Mouse (Mus musculus) stomach, embryonic 14.5 days (tissue): ENCODE measurements around the gene Cyp2j6. TPM values are rescaled to one million over a fixed set of nuclear protein-coding genes. Genes with fewer than 3 reads are reported as not detected.

ENCODE experiments used
- ATAC-seq: fragments of 200-750 bp; cut with Nextera tagmentation; 2 replicates; pipeline ENCODE4 v1.8.0; 2017; ENCODE audit warnings: low read depth, moderate TSS enrichment; ENCODE audit not compliant: insufficient number of reproducible peaks, insufficient read depth, low FRiP score
- H3K27ac ChIP-seq: fragments of 300-500 bp; sonication (generic); 2 replicates; pipeline ENCODE4 v1.5.1; 2014; ENCODE audit warnings: mild to moderate bottlenecking, low read length, moderate library complexity, mixed read lengths
- H3K27me3 ChIP-seq: fragments of 300-500 bp; sonication (generic); 2 replicates; pipeline ENCODE4 v1.6.1; 2014; ENCODE audit warnings: low read length, control low read depth, mixed read lengths; ENCODE audit not compliant: control insufficient read depth, insufficient read depth
- H3K36me3 ChIP-seq: fragments of 300-500 bp; sonication (generic); 2 replicates; pipeline ENCODE4 v1.6.1; 2014; ENCODE audit warnings: mild to moderate bottlenecking, control low read depth, low read length, moderate library complexity, mixed read lengths; ENCODE audit not compliant: control insufficient read depth, insufficient read depth
- H3K4me1 ChIP-seq: fragments of 300-500 bp; sonication (generic); 2 replicates; pipeline ENCODE4 v1.6.1; 2014; ENCODE audit warnings: low read length, control low read depth, mixed read lengths; ENCODE audit not compliant: control insufficient read depth, insufficient read depth
- H3K4me2 ChIP-seq: fragments of 300-500 bp; sonication (generic); replicated peaks from 2 replicates; pipeline ENCODE4 v1.6.1; 2014; ENCODE audit warnings: low read depth, low read length, control low read depth
- H3K4me3 ChIP-seq: fragments of 300-500 bp; sonication (generic); 2 replicates; pipeline ENCODE4 v1.5.1; 2014; ENCODE audit warnings: low read depth, low read length, control low read depth
- H3K9ac ChIP-seq: fragments of 300-500 bp; sonication (generic); replicated peaks from 2 replicates; pipeline ENCODE4 v1.6.1; 2014; ENCODE audit warnings: low read depth, mild to moderate bottlenecking, control low read depth, low read length, moderate library complexity, mixed read lengths
- H3K9me3 ChIP-seq: fragments of 300-500 bp; sonication (generic); 2 replicates; pipeline ENCODE4 v1.6.1; 2016; ENCODE audit warnings: low read depth, low read length, control low read depth; ENCODE audit not compliant: control insufficient read depth
- WGBS: fragments of 180-500 bp; shearing (Covaris S2); extraction: QIAGEN DNeasy Blood & Tissue Kit; methylation state at CpG from one replicate; pipeline ENCODE4 v1.1.7; 2014; 5-methylcytosine and 5-hydroxymethylcytosine counted together
- polyA plus RNA-seq: library from polyadenylated mRNA; unstranded; fragments of >200 nt; fragmentation: Nextera tagmentation; extraction: Ambion mirVana; gene quantifications from 2 replicates; pipeline ENCODE4 v1.2.1, GENCODE M21; 2014

Gene Cyp2j6
- polyA plus RNA-seq, 1 experiment from 2014 or later: 11.8 TPM

DNA sequence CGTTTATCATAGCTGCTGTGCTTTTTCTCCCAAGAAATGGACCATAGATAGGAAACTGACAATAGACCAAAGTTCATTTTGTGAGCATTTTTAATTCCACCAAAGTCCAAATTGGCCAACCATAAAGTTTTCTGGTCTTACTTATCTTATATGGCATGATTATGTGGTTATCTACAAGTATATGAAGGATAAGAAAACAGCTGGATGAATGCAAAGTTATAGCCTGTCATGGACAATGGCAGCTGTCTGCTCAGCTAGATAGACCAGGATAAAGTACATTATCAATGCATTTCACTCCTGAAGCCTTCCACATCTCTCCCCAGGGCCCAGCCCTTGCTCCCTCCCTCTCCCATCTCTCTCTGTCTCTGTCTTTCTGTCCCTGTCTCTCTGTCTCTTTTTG lies 7.0 kb upstream of the Cyp2j6 start:
- Histone ChIP-seq H3K9ac (no peak overlapping the region), H3K27ac (no peak overlapping the region), H3K27me3 (no peaks in the 10 kb centered on the region), H3K36me3 (no peaks in the 10 kb centered on the region), H3K4me3 (no peak overlapping the region), H3K9me3 (no peaks in the 10 kb centered on the region), H3K4me1 (no peaks in the 10 kb centered on the region), H3K4me2 (no peak overlapping the region)
- WGBS: 84% methylated on average over 1 of the region's 1 CpGs
- ATAC-seq: no peak

DNA sequence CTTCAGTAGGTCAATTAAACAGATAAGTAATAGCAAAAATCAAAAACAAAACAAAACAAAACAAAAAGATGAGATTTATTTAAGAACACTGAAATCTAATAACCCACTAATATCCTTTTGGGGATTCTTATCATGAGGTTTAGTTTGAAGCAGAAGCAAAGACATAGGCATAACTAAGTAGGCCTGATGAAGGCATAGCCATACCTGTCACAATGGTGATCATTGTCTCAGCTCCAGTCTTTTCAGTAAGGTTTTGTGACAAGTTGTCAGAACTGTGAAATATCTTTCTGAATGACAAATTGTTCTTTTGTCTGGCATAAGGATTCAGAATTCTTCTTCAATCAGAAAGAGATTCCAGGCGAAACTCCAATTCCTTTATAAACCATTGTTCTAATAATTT lies 6.3 kb upstream of the Cyp2j6 start:
- Histone ChIP-seq H3K27me3 (no peaks in the 10 kb centered on the region), H3K36me3 (no peaks in the 10 kb centered on the region), H3K9ac (no peak overlapping the region), H3K9me3 (no peaks in the 10 kb centered on the region), H3K27ac (no peak overlapping the region), H3K4me2 (no peak overlapping the region), H3K4me3 (no peak overlapping the region), H3K4me1 (no peaks in the 10 kb centered on the region)
- ATAC-seq: no peak
- WGBS: 85% methylated on average over 1 of the region's 1 CpGs

- no peak for ATAC-seq
- Histone ChIP-seq H3K27ac (no peak overlapping the region), H3K27me3 (no peaks in the 10 kb centered on the region), H3K4me3 (0 out of 2 replicates have a peak overlapping the region, but pooled peaks have one; percentile 6), H3K9me3 (no peaks in the 10 kb centered on the region), H3K36me3 (no peaks in the 10 kb centered on the region), H3K4me2 (peak overlapping the region; percentile 58; the same call in 1 of the 2 replicates), H3K9ac (no peak overlapping the region), H3K4me1 (no peaks in the 10 kb centered on the region; the same call in 1 of the 2 replicates)
- 78% methylated on average over 3 of the region's 3 CpGs for WGBS
Measured at GRCm38 (mm10) chr4:96551619-96552018, 1.8 kb downstream of the Cyp2j6 start.

DNA sequence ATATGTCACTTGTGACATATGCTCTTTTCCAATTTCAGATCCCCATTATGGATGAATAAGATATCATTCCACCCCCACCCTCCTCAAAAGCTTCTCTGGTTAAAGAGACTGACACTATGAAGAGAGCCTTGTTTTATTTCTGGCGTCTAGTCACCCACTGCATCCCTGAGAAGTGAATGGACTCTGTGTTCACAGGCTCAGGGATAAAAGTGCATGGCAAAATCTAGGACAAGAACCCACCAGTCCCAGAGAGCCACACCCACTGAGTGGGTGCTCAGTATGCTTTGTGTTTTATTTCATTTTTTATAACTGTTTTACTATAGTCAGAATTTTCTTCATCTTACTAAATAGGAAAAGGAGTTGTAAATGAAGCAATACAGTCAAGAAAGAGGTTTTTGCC lies 7.5 kb downstream of the Cyp2j6 start:
- H3K27ac ChIP-seq: no peak overlapping the region
- H3K4me2 ChIP-seq: no peak overlapping the region
- WGBS: 73% methylated on average over 1 of the region's 1 CpGs
- H3K4me3 ChIP-seq: no peak overlapping the region
- no peaks in the 10 kb centered on the region for H3K36me3 ChIP-seq
- H3K9me3 ChIP-seq: no peaks in the 10 kb centered on the region
- no peaks in the 10 kb centered on the region; the same call in 1 of the 2 replicates for H3K4me1 ChIP-seq
- no peak overlapping the region for H3K9ac ChIP-seq
- H3K27me3 ChIP-seq: no peaks in the 10 kb centered on the region
- no peak for ATAC-seq

- Histone ChIP-seq H3K4me3 (no peak overlapping the region), H3K9ac (no peak overlapping the region), H3K36me3 (no peaks in the 10 kb centered on the region; the same call in 1 of the 2 replicates), H3K4me2 (no peak overlapping the region), H3K27ac (no peak overlapping the region), H3K27me3 (no peaks in the 10 kb centered on the region), H3K4me1 (no peaks in the 10 kb centered on the region), H3K9me3 (no peaks in the 10 kb centered on the region)
- 21% methylated on average over 1 of the region's 1 CpGs for WGBS
- no peak for ATAC-seq
Measured at GRCm38 (mm10) chr4:96525772-96526171, 27.7 kb downstream of the Cyp2j6 start.

DNA sequence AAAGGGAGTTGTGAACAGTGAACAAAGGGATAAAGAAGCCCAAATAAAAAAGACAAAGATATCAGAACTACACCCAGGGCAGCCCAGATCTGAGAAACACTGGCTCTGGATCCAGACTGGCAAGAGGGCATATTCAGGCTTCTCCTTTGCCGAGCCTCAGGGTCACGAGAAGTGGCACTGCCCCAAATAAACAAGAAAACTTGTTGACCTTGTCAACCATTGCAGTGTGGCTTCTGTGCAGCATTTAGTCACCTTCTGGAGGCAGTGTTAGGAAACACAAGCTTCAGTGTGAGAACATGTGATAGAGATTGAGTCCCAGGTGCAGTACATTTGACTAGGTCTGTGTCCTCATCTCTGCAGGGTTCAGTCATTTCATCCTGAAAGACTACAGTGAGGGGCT lies 31.2 kb downstream of the Cyp2j6 start:
- no peaks in the 10 kb centered on the region for H3K4me1 ChIP-seq
- H3K27me3 ChIP-seq: no peaks in the 10 kb centered on the region
- H3K36me3 ChIP-seq: no peaks in the 10 kb centered on the region; the same call in 1 of the 2 replicates
- ATAC-seq: no peak
- no peak overlapping the region for H3K9ac ChIP-seq
- 64% methylated on average over 2 of the region's 2 CpGs for WGBS
- H3K4me3 ChIP-seq: no peak overlapping the region
- no peaks in the 10 kb centered on the region for H3K9me3 ChIP-seq
- no peak overlapping the region for H3K4me2 ChIP-seq
- H3K27ac ChIP-seq: no peak overlapping the region

DNA sequence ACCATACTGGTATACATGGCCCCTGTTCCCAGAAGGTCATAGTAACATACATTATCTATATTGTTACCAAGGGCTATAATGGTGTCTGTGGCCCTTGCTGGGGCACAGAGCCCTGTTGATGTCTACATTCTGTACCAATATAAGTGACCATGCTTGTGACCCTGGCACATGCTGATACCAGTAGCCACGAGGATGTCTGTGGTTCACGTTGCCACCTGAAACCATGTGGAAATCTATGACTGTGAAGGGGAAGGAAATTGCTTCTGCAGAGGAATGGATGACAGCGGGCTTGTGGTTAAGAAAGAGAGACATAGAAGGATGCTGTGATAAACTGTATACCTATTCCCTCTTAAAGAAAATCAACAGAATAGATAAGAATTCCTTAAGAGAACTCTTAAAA lies 43.4 kb downstream of the Cyp2j6 start:
- Histone ChIP-seq H3K27ac (no peak overlapping the region), H3K36me3 (no peaks in the 10 kb centered on the region), H3K9ac (no peak overlapping the region), H3K4me2 (no peak overlapping the region), H3K4me1 (no peaks in the 10 kb centered on the region), H3K4me3 (no peak overlapping the region), H3K27me3 (no peaks in the 10 kb centered on the region), H3K9me3 (no peaks in the 10 kb centered on the region)
- ATAC-seq: no peak
- WGBS: 81% methylated on average over 3 of the region's 3 CpGs

- Histone ChIP-seq H3K4me3 (no peak within 1 kb of the TSS), H3K9me3 (no peaks in the 10 kb centered on the region), H3K4me2 (no peak within 1 kb of the TSS), H3K27ac (no peak within 1 kb of the TSS), H3K36me3 (no peaks in the 10 kb centered on the region), H3K9ac (no peak within 1 kb of the TSS), H3K4me1 (no peaks in the 10 kb centered on the region), H3K27me3 (no peaks in the 10 kb centered on the region)
- WGBS: 65% methylated on average over 1 of the region's 1 CpGs
- ATAC-seq: no peak
Measured at GRCm38 (mm10) chr4:96507286-96507685, 46.2 kb downstream of the Cyp2j6 start, which contains the start of gene Cyp2j8. Cyp2j8 (minus strand) TSS chr4:96507386.
